Mouse (Mus musculus): Measurements from ENCODE around the gene Gm572. TPM values are rescaled to one million over a fixed set of nuclear protein-coding genes. Genes with fewer than 3 reads are reported as not detected.
A peak's percentile ranks its signal among the peaks of the same experiment; 100 is the strongest.

Gm572 gene
- polyA plus RNA-seq, 1 experiment from 2014 or later, result not detected

GRCm38 (mm10) chr4:148622485-148622884 is 20.6 kb upstream of the Gm572 start:
- no peak for DNase-seq (ENCODE audit: low spot score)
- no peaks in the 10 kb centered on the region for H3K9me3 ChIP-seq (replicated peaks; ENCODE audit: low read length)
- no peak overlapping the region for H3K4me2 ChIP-seq (ENCODE audit: low read length)
- 96% methylated on average over 4 of the region's 4 CpGs for WGBS
- H3K9ac ChIP-seq (ENCODE audit: low read depth, low read length), result no peak overlapping the region
- H3K4me1 ChIP-seq (replicated peaks; ENCODE audit: insufficient read depth, low read length), result peaks cover 15% of the 10 kb centered on the region
- no peak for ATAC-seq (replicated peaks; ENCODE audit: low FRiP score, low read depth)
- H3K36me3 ChIP-seq (ENCODE audit: insufficient read depth, low read length), result peaks cover 56% of the 10 kb centered on the region
- H3K4me3 ChIP-seq (replicated peaks; ENCODE audit: low read depth, low read length), result no peak overlapping the region
- TF ChIP-seq CTCF (IDR thresholded peaks at IDR 0.05; ENCODE audit: low read depth), result no peak
- no peak overlapping the region for H3K27ac ChIP-seq
- H3K27me3 ChIP-seq (ENCODE audit: insufficient read depth, low read length), result no peaks in the 10 kb centered on the region

- H3K36me3 ChIP-seq (ENCODE audit: insufficient read depth, low read length), result peaks cover 50% of the 10 kb centered on the region
- H3K9ac ChIP-seq (ENCODE audit: low read depth, low read length), result no peak overlapping the region
- ATAC-seq (replicated peaks; ENCODE audit: low FRiP score, low read depth) (no peak), DNase-seq (ENCODE audit: low spot score) (no peak)
- H3K4me1 ChIP-seq (replicated peaks; ENCODE audit: insufficient read depth, low read length), result peaks cover 15% of the 10 kb centered on the region
- no peaks in the 10 kb centered on the region for H3K9me3 ChIP-seq (replicated peaks; ENCODE audit: low read length)
- H3K27ac ChIP-seq, result no peak overlapping the region
- TF ChIP-seq CTCF (IDR thresholded peaks at IDR 0.05; ENCODE audit: low read depth), result no peak
- no peaks in the 10 kb centered on the region for H3K27me3 ChIP-seq (ENCODE audit: insufficient read depth, low read length)
- H3K4me3 ChIP-seq (replicated peaks; ENCODE audit: low read depth, low read length), result no peak overlapping the region
- peak overlapping the region; percentile 21; the same call in 1 of the 2 replicates for H3K4me2 ChIP-seq (ENCODE audit: low read length)
- WGBS, result 87% methylated on average over 4 of the region's 4 CpGs
Measured at GRCm38 (mm10) chr4:148623609-148624008, 19.5 kb upstream of the Gm572 start.

- DNase-seq (ENCODE audit: low spot score) (no peak), ATAC-seq (replicated peaks; ENCODE audit: low FRiP score, low read depth) (no peak)
- 80% methylated on average over 10 of the region's 10 CpGs for WGBS
- no peak overlapping the region for H3K27ac ChIP-seq
- H3K4me1 ChIP-seq (replicated peaks; ENCODE audit: insufficient read depth, low read length), result peaks cover 15% of the 10 kb centered on the region
- no peaks in the 10 kb centered on the region for H3K9me3 ChIP-seq (replicated peaks; ENCODE audit: low read length)
- peak overlapping the region; percentile 64 for H3K4me2 ChIP-seq (ENCODE audit: low read length)
- H3K9ac ChIP-seq (ENCODE audit: low read depth, low read length), result no peak overlapping the region
- H3K27me3 ChIP-seq (ENCODE audit: insufficient read depth, low read length), result no peaks in the 10 kb centered on the region
- peaks cover 36% of the 10 kb centered on the region for H3K36me3 ChIP-seq (ENCODE audit: insufficient read depth, low read length)
- no peak for TF ChIP-seq CTCF (IDR thresholded peaks at IDR 0.05; ENCODE audit: low read depth)
- peak overlapping the region; percentile 92; the same call in 1 of the 2 replicates for H3K4me3 ChIP-seq (replicated peaks; ENCODE audit: low read depth, low read length)
Measured at GRCm38 (mm10) chr4:148625010-148625409, 18.1 kb upstream of the Gm572 start.

- WGBS, result under 1% methylated on average over 57 of the region's 57 CpGs
- Histone ChIP-seq H3K9me3 (replicated peaks; ENCODE audit: low read length) (no peaks in the 10 kb centered on the region), H3K27me3 (ENCODE audit: insufficient read depth, low read length) (no peaks in the 10 kb centered on the region), H3K9ac (ENCODE audit: low read depth, low read length) (peak overlapping the region; percentile 99), H3K27ac (peak overlapping the region; percentile 97), H3K36me3 (ENCODE audit: insufficient read depth, low read length) (peaks cover 30% of the 10 kb centered on the region), H3K4me2 (ENCODE audit: low read length) (peak overlapping the region; percentile 64), H3K4me1 (replicated peaks; ENCODE audit: insufficient read depth, low read length) (peaks cover 15% of the 10 kb centered on the region), H3K4me3 (replicated peaks; ENCODE audit: low read depth, low read length) (peak overlapping the region; percentile 92)
- ATAC-seq (replicated peaks; ENCODE audit: low FRiP score, low read depth), result peak; percentile 49
- peak; percentile 71 for DNase-seq (ENCODE audit: low spot score)
- TF ChIP-seq CTCF (IDR thresholded peaks at IDR 0.05; ENCODE audit: low read depth), result no peak
Measured at GRCm38 (mm10) chr4:148625756-148626622, 17.1 kb upstream of the Gm572 start.

- H3K9ac ChIP-seq (ENCODE audit: low read depth, low read length), result peak within 1 kb of the TSS; percentile 99
- DNase-seq (ENCODE audit: low spot score) (peak; percentile 97), ATAC-seq (replicated peaks; ENCODE audit: low FRiP score, low read depth) (peak; percentile 97)
- peaks cover 15% of the 10 kb centered on the region for H3K4me1 ChIP-seq (replicated peaks; ENCODE audit: insufficient read depth, low read length)
- peak; percentile 8; the same call in 1 of the 2 replicates for TF ChIP-seq CTCF (IDR thresholded peaks at IDR 0.05; ENCODE audit: low read depth)
- peaks cover 24% of the 10 kb centered on the region for H3K36me3 ChIP-seq (ENCODE audit: insufficient read depth, low read length)
- H3K4me3 ChIP-seq (replicated peaks; ENCODE audit: low read depth, low read length), result peak within 1 kb of the TSS; percentile 92
- no peaks in the 10 kb centered on the region for H3K9me3 ChIP-seq (replicated peaks; ENCODE audit: low read length)
- WGBS, result under 1% methylated on average over 51 of the region's 51 CpGs
- H3K4me2 ChIP-seq (ENCODE audit: low read length), result peak within 1 kb of the TSS; percentile 64
- H3K27me3 ChIP-seq (ENCODE audit: insufficient read depth, low read length), result no peaks in the 10 kb centered on the region
- peak within 1 kb of the TSS; percentile 97 for H3K27ac ChIP-seq
Measured at GRCm38 (mm10) chr4:148626623-148627185, 16.4 kb upstream of the Gm572 start, which contains the start of gene Tardbp. Gene Tardbp, minus strand, starts transcription at chr4:148627019.

GRCm38 (mm10) chr4:148627246-148627645 is 15.9 kb upstream of the Gm572 start:
- Histone ChIP-seq H3K36me3 (ENCODE audit: insufficient read depth, low read length) (peaks cover 19% of the 10 kb centered on the region; the same call in 1 of the 2 replicates), H3K9ac (ENCODE audit: low read depth, low read length) (peak overlapping the region; percentile 99; the same call in 1 of the 2 replicates), H3K27me3 (ENCODE audit: insufficient read depth, low read length) (no peaks in the 10 kb centered on the region), H3K27ac (peak overlapping the region; percentile 32; the same call in 1 of the 2 replicates), H3K4me2 (ENCODE audit: low read length) (peak overlapping the region; percentile 64; the same call in 1 of the 2 replicates), H3K4me1 (replicated peaks; ENCODE audit: insufficient read depth, low read length) (peaks cover 15% of the 10 kb centered on the region), H3K4me3 (replicated peaks; ENCODE audit: low read depth, low read length) (peak overlapping the region; percentile 92), H3K9me3 (replicated peaks; ENCODE audit: low read length) (no peaks in the 10 kb centered on the region)
- WGBS, result 61% methylated on average over 3 of the region's 3 CpGs
- ATAC-seq (replicated peaks; ENCODE audit: low FRiP score, low read depth) (peak; percentile 4), DNase-seq (ENCODE audit: low spot score) (no peak)
- no peak for TF ChIP-seq CTCF (IDR thresholded peaks at IDR 0.05; ENCODE audit: low read depth)

Measured in kidney, postnatal 0 days (tissue).